38 mouse cellular contexts compared by ENCODE assay signal in the genomic region with DNA sequence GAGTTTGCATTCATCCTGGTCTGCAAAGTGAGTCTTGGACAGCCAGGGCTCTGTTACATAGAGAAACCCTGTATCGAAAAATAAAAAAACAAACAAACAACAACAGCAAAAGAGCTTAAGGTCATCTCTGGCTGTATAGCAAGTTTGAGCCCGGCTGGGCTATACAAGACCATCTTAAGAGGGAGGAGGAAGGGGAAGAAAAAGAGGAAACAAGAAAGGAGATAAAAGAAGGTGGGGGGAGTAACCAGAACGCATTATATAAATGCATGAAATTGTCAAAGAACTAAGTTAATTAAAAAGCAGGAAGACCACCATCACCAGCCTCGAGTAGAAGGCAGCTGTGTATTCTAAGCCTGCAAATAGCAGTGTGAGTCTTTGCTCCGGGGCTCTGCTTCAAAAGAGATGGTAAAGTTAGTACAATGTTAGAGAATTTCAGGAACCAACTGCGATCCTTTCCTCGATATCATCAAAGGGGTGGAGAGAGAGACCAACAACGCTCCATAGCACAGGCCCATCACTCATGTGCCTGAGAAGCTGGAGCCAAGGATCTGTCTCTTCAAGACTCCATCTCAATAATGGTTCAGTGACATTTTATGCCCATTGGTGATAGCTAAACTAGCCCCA. TPM values are rescaled to one million over a fixed set of nuclear protein-coding genes. Genes with fewer than 3 reads are reported as not detected.
"Had no signal": no experiment of that assay in that cellular context is flagged by ENCODE, and none has a peak within 500 bp of the region (broad histone marks: within the 10 kb centered on the region; RNA-seq: fewer than 3 reads in every experiment).

No protein-coding gene starts in this region.

- H3K4me1 ChIP-seq: embryonic facial prominence, embryonic 12.5 days; forebrain, embryonic 12.5 days; forebrain, embryonic 13.5 days; forebrain, embryonic 15.5 days had no signal

- H3K36me3 ChIP-seq: embryonic facial prominence, embryonic 10.5 days; embryonic facial prominence, embryonic 12.5 days; embryonic facial prominence, embryonic 15.5 days; forebrain, embryonic 10.5 days; forebrain, embryonic 12.5 days; forebrain, embryonic 15.5 days had no signal

- H3K27me3 ChIP-seq: embryonic facial prominence, embryonic 12.5 days; embryonic facial prominence, embryonic 13.5 days; embryonic facial prominence, embryonic 15.5 days; forebrain, embryonic 12.5 days; forebrain, embryonic 13.5 days; forebrain, embryonic 15.5 days had no signal

- H3K9ac ChIP-seq: embryonic facial prominence, embryonic 12.5 days; embryonic facial prominence, embryonic 13.5 days; embryonic facial prominence, embryonic 15.5 days; forebrain, embryonic 12.5 days; forebrain, embryonic 13.5 days; forebrain, embryonic 15.5 days; forebrain, postnatal 0 days had no signal

- H3K27ac ChIP-seq: embryonic facial prominence, embryonic 10.5 days; embryonic facial prominence, embryonic 12.5 days; embryonic facial prominence, embryonic 13.5 days; embryonic facial prominence, embryonic 15.5 days; forebrain, embryonic 10.5 days; forebrain, embryonic 12.5 days; forebrain, embryonic 13.5 days; forebrain, embryonic 15.5 days; gastrocnemius, adult 2 months; heart, adult 2 months had no signal

- H3K9me3 ChIP-seq: embryonic facial prominence, embryonic 12.5 days; embryonic facial prominence, embryonic 13.5 days; embryonic facial prominence, embryonic 15.5 days; forebrain, embryonic 10.5 days; forebrain, embryonic 12.5 days; forebrain, embryonic 13.5 days; forebrain, embryonic 15.5 days had no signal

- H3K4me3 ChIP-seq: embryonic facial prominence, embryonic 10.5 days; embryonic facial prominence, embryonic 12.5 days; embryonic facial prominence, embryonic 13.5 days; embryonic facial prominence, embryonic 15.5 days; erythroblast, embryonic 14.5 days; forebrain, embryonic 10.5 days; forebrain, embryonic 12.5 days; forebrain, embryonic 13.5 days; forebrain, embryonic 15.5 days; gastrocnemius, adult 2 months; heart, adult 2 months had no signal

- DNase-seq: cerebellum, adult 9-10 months; cerebellum, adult 9-11 months; cerebellum, postnatal 14 days; cerebellum, postnatal 25 days; cerebellum, postnatal 36 days; embryo, embryonic 11 days; forebrain, postnatal 0 days; gastrocnemius, adult 2 months; gastrocnemius, postnatal 10 days; gastrocnemius, postnatal 14 days; gastrocnemius, postnatal 25 days; gastrocnemius, postnatal 36 days; heart, adult 11 months; heart, adult 18-20 months; heart, adult 2 months had no signal

RNA-seq across cellular contexts. Expression of gene Alppl2, which starts 30.6 kb away (rescaled TPM):
- total RNA-seq: common myeloid progenitor, adult 5-6 weeks; forebrain, postnatal 0 days; gastrocnemius, adult 18-20 months; gastrocnemius, adult 2 months; gastrocnemius, adult 8-10 months; gastrocnemius, postnatal 10 days; gastrocnemius, postnatal 14 days; gastrocnemius, postnatal 25 days; gastrocnemius, postnatal 36 days; gastrocnemius, postnatal 4 days; granulocyte monocyte progenitor cell, adult 5-6 weeks; heart, adult 18-20 months; heart, adult 2 months; heart, adult 8-10 months had no signal
- polyA plus RNA-seq: cortical plate, adult 2 months; embryonic facial prominence, embryonic 10.5 days; embryonic facial prominence, embryonic 11.5 days; embryonic facial prominence, embryonic 12.5 days; embryonic facial prominence, embryonic 13.5 days; embryonic facial prominence, embryonic 14.5 days; embryonic facial prominence, embryonic 15.5 days; erythroblast, embryonic 14.5 days; forebrain, embryonic 10.5 days; forebrain, embryonic 11.5 days; forebrain, embryonic 12.5 days; forebrain, embryonic 13.5 days; forebrain, embryonic 14.5 days; forebrain, embryonic 15.5 days; forebrain, embryonic 16.5 days; forebrain, postnatal 0 days; frontal cortex, adult 2 months; heart, adult 2 months had no signal

RNA-seq across cellular contexts. Expression of gene Alpi, which starts 42.3 kb away (rescaled TPM):
- total RNA-seq: common myeloid progenitor, adult 5-6 weeks; forebrain, postnatal 0 days; gastrocnemius, adult 18-20 months; gastrocnemius, adult 2 months; gastrocnemius, adult 8-10 months; gastrocnemius, postnatal 10 days; gastrocnemius, postnatal 14 days; gastrocnemius, postnatal 25 days; gastrocnemius, postnatal 36 days; gastrocnemius, postnatal 4 days; granulocyte monocyte progenitor cell, adult 5-6 weeks; heart, adult 18-20 months; heart, adult 2 months; heart, adult 8-10 months had no signal
- polyA plus RNA-seq: cortical plate, adult 2 months; embryonic facial prominence, embryonic 10.5 days; embryonic facial prominence, embryonic 11.5 days; embryonic facial prominence, embryonic 12.5 days; embryonic facial prominence, embryonic 13.5 days; embryonic facial prominence, embryonic 14.5 days; embryonic facial prominence, embryonic 15.5 days; erythroblast, embryonic 14.5 days; forebrain, embryonic 10.5 days; forebrain, embryonic 11.5 days; forebrain, embryonic 12.5 days; forebrain, embryonic 13.5 days; forebrain, embryonic 14.5 days; forebrain, embryonic 15.5 days; forebrain, embryonic 16.5 days; forebrain, postnatal 0 days; frontal cortex, adult 2 months; gonadal fat pad, adult 2 months had no signal
